Mouse (Mus musculus): Measurements from ENCODE around the gene Dalrd3.

Dalrd3 gene

GRCm38 (mm10) chr9:108569381-108570206 lies at the start of gene Dalrd3:
TSS of gene Dalrd3 (plus strand) at chr9:108569886.
- peak; percentile 96 for DNase-seq

GRCm38 (mm10) chr9:108521604-108522003 lies 48.1 kb upstream of the Dalrd3 start:
- no peak for DNase-seq

GRCm38 (mm10) chr9:108523341-108523740 lies 46.3 kb upstream of the Dalrd3 start:
- no peak for DNase-seq

- no peak for DNase-seq
Observed at GRCm38 (mm10) chr9:108525400-108525799, 44.3 kb upstream of the Dalrd3 start.

- no peak for DNase-seq
Observed at GRCm38 (mm10) chr9:108530954-108531353, 38.7 kb upstream of the Dalrd3 start.

- DNase-seq: no peak
Observed at GRCm38 (mm10) chr9:108531496-108531895, 38.2 kb upstream of the Dalrd3 start.

GRCm38 (mm10) chr9:108540846-108541245 lies 28.8 kb upstream of the Dalrd3 start:
- DNase-seq: no peak

- DNase-seq: no peak
Observed at GRCm38 (mm10) chr9:108545986-108546385, 23.7 kb upstream of the Dalrd3 start.

DNA sequence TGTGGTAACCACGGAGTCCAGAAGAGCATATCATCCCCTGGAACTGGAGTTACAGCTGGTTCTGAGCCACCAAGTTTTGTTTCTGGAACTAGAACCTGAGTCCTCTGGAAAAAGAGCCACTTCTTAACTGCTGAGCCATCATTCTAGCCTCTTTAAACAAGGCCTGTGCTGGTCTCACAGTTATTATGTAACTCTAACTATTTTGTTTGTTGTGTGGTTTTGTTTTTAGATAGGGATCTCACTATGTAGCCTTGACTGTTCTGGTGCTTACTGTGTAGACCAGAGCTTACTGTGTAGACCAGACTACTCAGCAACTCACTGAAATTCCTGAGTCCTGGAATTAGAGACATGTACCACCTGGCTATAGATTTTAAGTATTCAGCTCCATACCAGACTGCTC lies 22.8 kb upstream of the Dalrd3 start:
- DNase-seq: no peak

GRCm38 (mm10) chr9:108559169-108559568 lies 10.5 kb upstream of the Dalrd3 start:
- DNase-seq: no peak

- DNase-seq: peak; percentile 98
Observed at GRCm38 (mm10) chr9:108560227-108560841, 9.4 kb upstream of the Dalrd3 start, which contains the start of gene Impdh2. TSS of gene Impdh2 (plus strand) at chr9:108560286.

- DNase-seq: no peak
Observed at GRCm38 (mm10) chr9:108563671-108564070, 6.0 kb upstream of the Dalrd3 start.

DNA sequence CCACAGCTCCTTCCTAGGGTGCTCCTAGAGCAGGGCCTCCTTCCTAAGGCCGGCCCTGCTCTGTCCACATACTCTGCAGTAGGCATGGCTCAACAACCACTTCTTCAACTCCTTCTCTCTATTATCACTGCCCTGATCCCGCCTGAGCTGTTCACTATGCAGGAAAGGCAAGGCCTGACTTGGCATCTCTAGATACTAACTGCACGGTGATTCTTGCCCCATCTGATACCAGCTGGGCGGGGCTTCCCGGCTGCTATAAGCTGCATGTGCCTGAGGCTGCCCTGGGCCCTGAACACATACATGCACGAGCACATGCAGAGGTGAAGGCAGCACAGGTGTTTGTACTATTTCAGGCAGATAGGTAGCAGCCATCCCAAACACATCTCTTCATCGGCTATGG lies 5.6 kb upstream of the Dalrd3 start:
- no peak for DNase-seq

DNA sequence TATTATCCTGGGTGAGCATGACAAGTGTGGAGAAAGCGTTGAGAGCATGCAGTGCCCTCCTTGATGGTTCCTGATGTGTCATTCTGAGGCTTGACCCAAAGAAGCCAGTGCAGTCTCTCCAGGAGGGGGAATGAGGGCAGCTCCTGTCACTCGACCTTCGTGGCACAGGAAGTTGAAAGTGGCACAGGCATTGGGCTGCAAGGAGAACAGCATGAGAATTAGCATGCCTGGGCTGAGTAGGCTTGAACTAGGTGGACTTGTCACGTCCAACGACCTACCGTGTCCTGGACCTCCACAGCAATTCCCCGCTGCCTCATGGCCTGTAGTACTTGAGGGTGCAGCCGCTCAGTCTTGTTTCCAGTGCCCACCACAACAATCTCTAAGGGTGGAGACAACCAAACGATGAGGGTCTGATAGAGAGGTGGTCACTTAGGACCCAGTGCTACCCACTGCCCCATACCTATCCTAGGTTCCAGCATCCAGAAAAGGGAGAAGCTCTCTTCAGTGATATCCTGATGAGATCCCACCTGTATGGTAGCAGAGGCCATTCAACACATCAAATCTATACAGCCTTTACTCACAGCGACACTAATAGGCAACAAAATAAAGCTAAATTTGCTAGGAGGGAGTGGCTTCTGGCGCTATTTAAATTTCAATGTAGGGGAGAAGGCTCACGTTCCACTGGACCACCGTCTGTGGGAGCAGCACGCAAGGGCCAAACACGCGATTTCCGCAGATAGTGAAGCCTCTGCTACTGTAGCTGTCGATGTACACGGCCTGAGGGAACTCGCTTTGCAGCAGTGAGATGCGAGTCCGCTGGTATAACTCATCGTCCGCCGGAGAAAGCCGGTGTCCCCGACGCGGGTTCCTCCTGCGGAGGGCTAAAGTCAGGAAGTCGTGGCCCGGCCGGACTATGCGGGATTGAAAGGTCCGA lies 3.5 kb upstream of the Dalrd3 start:
- DNase-seq: no peak

- peak; percentile 96 for DNase-seq
Observed at GRCm38 (mm10) chr9:108566815-108567776, 2.6 kb upstream of the Dalrd3 start, which contains the start of gene Ndufaf3. TSS of gene Ndufaf3 (minus strand) at chr9:108567434.

DNA sequence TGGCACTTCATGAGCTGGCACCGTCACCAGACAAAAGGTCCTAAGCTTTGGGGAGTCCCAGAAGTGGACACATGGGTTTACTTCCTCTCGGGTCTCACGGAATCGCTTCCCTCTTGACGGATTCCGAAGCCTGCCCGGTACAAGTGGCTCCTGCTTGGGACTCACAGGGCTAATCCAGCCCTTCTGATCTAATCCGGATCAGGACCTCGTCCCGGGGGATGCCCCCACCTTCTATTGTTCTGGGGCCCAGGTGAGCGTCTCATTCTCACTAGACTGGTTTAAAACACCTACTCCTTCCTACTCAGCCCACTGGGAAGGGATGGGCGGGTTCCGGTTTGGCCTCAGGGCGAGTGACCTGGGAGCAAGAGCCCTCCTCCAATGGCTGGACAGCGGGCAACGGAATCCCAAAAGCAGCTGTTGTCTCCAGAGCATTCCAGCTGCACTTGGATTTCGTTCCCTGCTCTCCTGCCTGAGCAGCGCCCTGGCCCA lies 1.7 kb upstream of the Dalrd3 start:
- DNase-seq: peak; percentile 61

GRCm38 (mm10) chr9:108568511-108568921 lies 1.2 kb upstream of the Dalrd3 start:
- no peak for DNase-seq

DNA sequence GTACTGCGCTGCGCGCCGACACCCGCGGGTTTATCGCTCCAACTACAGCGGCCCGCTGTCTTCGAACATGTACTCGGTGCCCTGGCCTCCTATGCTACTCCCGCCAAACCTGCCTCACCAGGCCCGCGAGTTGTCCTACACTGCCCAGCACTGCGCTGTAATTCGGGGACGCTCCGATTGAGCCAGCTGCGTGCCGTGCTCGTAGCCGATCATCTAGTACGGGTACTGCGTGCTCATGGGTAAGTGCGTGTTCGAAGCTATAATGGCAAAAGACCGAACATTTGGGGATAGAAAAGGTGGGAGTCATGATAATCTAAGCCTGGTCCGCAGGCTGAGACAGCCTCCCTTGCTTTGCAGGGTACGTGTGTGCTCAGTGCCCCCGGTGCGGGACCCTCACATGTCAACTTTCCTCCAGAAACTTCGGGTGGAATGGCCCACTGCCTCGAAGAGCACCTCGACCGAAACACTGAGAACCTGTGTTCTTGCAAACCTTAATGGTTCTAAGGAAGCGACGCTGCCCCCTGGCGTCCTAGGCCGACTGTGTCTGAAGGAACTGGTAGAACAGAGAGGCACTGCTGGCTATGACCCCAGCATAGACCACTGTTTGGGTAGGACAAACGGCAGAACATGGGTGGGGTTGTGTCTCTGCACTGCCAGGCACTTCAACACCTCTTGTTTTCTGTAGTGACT lies 666 bp downstream of the Dalrd3 start:
- peak; percentile 78 for DNase-seq

DNA sequence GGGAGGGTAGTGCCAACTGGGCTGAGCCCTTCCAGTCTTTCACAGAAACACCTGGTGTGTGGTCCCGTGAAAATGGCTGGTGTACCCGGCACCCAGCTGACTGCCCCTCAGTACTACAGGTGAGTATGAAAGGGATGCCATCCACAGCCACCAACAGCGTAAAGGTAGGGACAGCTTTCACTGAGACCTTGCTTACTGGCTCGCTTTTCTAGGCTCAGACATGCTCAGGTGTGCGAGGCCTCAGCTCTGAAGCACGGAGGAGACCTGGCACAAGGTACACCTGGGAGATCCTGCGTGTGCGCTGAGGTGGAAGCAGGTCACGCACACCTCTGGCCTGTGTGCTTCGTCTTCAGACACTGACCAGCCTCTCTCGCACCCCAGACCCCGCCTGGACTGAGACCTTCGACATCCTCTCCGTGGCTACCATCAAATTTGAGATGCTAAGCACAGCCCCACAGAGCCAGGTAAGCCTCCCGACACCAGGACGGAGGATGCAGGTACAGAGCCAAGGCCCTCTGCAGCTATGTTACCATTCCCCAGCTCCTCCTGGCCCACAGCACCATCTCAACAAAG lies 1.8 kb downstream of the Dalrd3 start:
- no peak for DNase-seq

DNA sequence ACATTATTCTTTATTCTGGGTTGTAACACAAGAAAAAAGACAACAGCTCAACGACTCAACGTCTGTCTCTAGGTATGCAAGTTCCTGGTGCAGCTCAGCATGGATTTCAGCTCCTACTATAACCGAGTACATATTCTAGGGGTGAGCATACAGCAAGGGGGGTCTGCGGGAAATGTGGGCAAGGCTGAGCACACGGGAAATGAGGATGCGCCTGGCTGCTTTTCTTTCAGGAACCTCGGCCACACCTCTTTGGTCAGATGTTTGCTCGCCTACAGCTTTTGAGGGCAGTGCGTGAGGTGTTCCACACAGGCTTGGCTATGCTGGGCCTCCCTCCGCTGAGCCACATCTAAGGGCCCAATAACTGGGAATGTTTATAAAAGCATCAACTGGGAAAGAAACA lies 2.6 kb downstream of the Dalrd3 start:
- no peak for DNase-seq
